Mouse (Mus musculus) erythroblast, adult 5-6 weeks (primary cell): ENCODE results near the gene Madd. TPM values are rescaled to one million over a fixed set of nuclear protein-coding genes. Genes with fewer than 3 reads are reported as not detected.
A peak's percentile ranks its signal among the peaks of the same experiment; 100 is the strongest.

Experiments used
- ATAC-seq: replicated peaks from 2 replicates; pipeline ENCODE4 v1.8.0; 2016; ENCODE audit warnings: moderate number of reproducible peaks, mild to moderate bottlenecking, moderate TSS enrichment, inconsistent platforms; ENCODE audit not compliant: poor library complexity, low FRiP score, severe bottlenecking
- total RNA-seq, 2 experiments: library from RNA; stranded (forward) in 1 of 2; stranded (reverse) in 1 of 2; fragments of 150-400 nt in 1 of 2; fragments of 200-764, 138-1000 nt in 1 of 2; gene quantifications; 2 replicates each; pipeline versions ENCODE4 v1.2.3 to v1.2.4; 2015 to 2017; ENCODE audit warnings: low replicate concordance in 2 of 2

Madd gene
- total RNA-seq, 2 experiments from 2014 or later = 16.4 to 31.5 TPM

- ATAC-seq = no peak
Observed at GRCm38 (mm10) chr2:91109807-91110385, 73.7 kb downstream of the Madd start.

- ATAC-seq = no peak
Observed at GRCm38 (mm10) chr2:91109241-91109640, 74.4 kb downstream of the Madd start.

GRCm38 (mm10) chr2:91108156-91108555 is 75.5 kb downstream of the Madd start:
- no peak for ATAC-seq

- ATAC-seq = peak; percentile 89
Observed at GRCm38 (mm10) chr2:91101124-91101740, 82.4 kb downstream of the Madd start.

- no peak for ATAC-seq
Observed at GRCm38 (mm10) chr2:91098156-91098555, 85.5 kb downstream of the Madd start.

- ATAC-seq = no peak
Observed at GRCm38 (mm10) chr2:91097015-91097414, 86.6 kb downstream of the Madd start.

DNA sequence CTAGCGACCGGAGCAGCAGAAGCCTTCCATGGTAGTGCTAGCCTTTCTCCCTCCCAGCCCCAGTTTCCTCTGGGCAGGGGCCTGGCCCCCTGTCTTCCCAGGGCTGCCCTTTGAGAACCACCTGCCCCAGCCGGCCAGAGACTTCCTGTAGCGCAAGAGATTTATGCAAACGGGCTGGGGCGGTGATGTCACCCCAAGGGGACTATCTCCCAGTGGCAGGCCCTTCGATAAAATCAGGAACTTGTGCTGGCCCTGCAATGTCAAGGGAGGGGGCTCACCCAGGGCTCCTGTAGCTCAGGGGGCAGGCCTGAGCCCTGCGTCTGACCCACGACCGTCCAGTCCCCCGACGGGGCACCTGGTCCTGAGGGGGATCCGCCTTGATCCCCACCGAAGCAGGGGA is 87.1 kb downstream of the Madd start:
- ATAC-seq = no peak

- no peak for ATAC-seq
Observed at GRCm38 (mm10) chr2:91090827-91091226, 92.8 kb downstream of the Madd start.

GRCm38 (mm10) chr2:91090208-91090607 is 93.4 kb downstream of the Madd start:
- no peak for ATAC-seq

- no peak for ATAC-seq
Observed at GRCm38 (mm10) chr2:91088987-91089386, 94.7 kb downstream of the Madd start.

DNA sequence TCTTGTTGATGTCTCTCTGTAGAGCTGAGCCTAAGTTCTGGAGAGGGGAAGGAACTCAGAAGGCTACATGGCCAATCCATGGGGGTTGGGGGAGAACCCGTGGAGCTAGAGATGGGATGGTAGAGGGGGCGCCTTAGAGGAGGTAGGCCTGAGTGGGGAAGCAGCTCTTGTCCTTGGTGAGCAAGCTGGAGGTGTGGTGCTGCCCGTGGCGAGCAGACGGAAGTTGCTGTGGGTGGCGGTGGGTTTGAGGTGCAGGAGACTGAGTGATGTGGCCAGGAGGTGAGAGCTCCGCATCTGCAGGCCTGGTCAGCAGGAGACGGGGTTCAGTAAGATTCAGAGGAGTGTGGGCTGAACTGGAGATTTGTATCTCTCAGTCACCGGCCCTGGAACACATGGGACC is 96.2 kb downstream of the Madd start:
- ATAC-seq = no peak

Other genes with a start within 250 kb of the Madd start
- 23.8 and 25.4 TPM in 2 replicates for gene Celf1, start 243.5 kb downstream of the Madd start, total RNA-seq (2015; ENCODE audit: low replicate concordance)
- gene Celf1, start 243.5 kb downstream of the Madd start, total RNA-seq (2017; ENCODE audit: low replicate concordance) = 31.9 and 38.8 TPM in 2 replicates
- not detected in 2 replicates for gene Rapsn, start 148.2 kb downstream of the Madd start, total RNA-seq (2015; ENCODE audit: low replicate concordance)
- gene Rapsn, start 148.2 kb downstream of the Madd start, total RNA-seq (2017; ENCODE audit: low replicate concordance) = not detected in 2 replicates
- 24.8 and 40.8 TPM in 2 replicates for gene Psmc3, start 129.8 kb downstream of the Madd start, total RNA-seq (2015; ENCODE audit: low replicate concordance)
- gene Psmc3, start 129.8 kb downstream of the Madd start, total RNA-seq (2017; ENCODE audit: low replicate concordance) = 76.4 and 132 TPM in 2 replicates
- gene Slc39a13, start 113.4 kb downstream of the Madd start, total RNA-seq (2015; ENCODE audit: low replicate concordance) = 6.9 TPM in 1 of 2 replicates, not detected in the other
- 0.98 and 4.2 TPM in 2 replicates for gene Slc39a13, start 113.4 kb downstream of the Madd start, total RNA-seq (2017; ENCODE audit: low replicate concordance)
- 60.5 and 134 TPM in 2 replicates for gene Spi1, start 101.4 kb downstream of the Madd start, total RNA-seq (2015; ENCODE audit: low replicate concordance)
- gene Spi1, start 101.4 kb downstream of the Madd start, total RNA-seq (2017; ENCODE audit: low replicate concordance) = 21.6 and 48.5 TPM in 2 replicates
- gene Mybpc3, start 65.7 kb downstream of the Madd start, total RNA-seq (2015; ENCODE audit: low replicate concordance) = 0.21 TPM in 1 of 2 replicates, not detected in the other
- gene Mybpc3, start 65.7 kb downstream of the Madd start, total RNA-seq (2017; ENCODE audit: low replicate concordance) = 0.56 TPM in 1 of 2 replicates, not detected in the other
- gene Nr1h3, start 19.0 kb upstream of the Madd start, total RNA-seq (2015; ENCODE audit: low replicate concordance) = 1.3 TPM in 2 replicates
- 0.34 and 6.4 TPM in 2 replicates for gene Nr1h3, start 19.0 kb upstream of the Madd start, total RNA-seq (2017; ENCODE audit: low replicate concordance)
- gene Acp2, start 19.0 kb upstream of the Madd start, total RNA-seq (2015; ENCODE audit: low replicate concordance) = 0.77 and 6.9 TPM in 2 replicates
- gene Acp2, start 19.0 kb upstream of the Madd start, total RNA-seq (2017; ENCODE audit: low replicate concordance) = 3.2 and 4.5 TPM in 2 replicates
- 1.3 and 2.5 TPM in 2 replicates for gene Ddb2, start 53.1 kb upstream of the Madd start, total RNA-seq (2015; ENCODE audit: low replicate concordance)
- gene Ddb2, start 53.1 kb upstream of the Madd start, total RNA-seq (2017; ENCODE audit: low replicate concordance) = 1.5 and 1.7 TPM in 2 replicates
- not detected in 2 replicates for gene Pacsin3, start 72.1 kb upstream of the Madd start, total RNA-seq (2015; ENCODE audit: low replicate concordance)
- not detected in 2 replicates for gene Pacsin3, start 72.1 kb upstream of the Madd start, total RNA-seq (2017; ENCODE audit: low replicate concordance)
- 11.3 and 23.1 TPM in 2 replicates for gene Arfgap2, start 81.1 kb upstream of the Madd start, total RNA-seq (2015; ENCODE audit: low replicate concordance)
- 18.7 and 28.9 TPM in 2 replicates for gene Arfgap2, start 81.1 kb upstream of the Madd start, total RNA-seq (2017; ENCODE audit: low replicate concordance)